Comparison of ENCODE assay signal across 10 mouse cellular contexts in the genomic region with DNA sequence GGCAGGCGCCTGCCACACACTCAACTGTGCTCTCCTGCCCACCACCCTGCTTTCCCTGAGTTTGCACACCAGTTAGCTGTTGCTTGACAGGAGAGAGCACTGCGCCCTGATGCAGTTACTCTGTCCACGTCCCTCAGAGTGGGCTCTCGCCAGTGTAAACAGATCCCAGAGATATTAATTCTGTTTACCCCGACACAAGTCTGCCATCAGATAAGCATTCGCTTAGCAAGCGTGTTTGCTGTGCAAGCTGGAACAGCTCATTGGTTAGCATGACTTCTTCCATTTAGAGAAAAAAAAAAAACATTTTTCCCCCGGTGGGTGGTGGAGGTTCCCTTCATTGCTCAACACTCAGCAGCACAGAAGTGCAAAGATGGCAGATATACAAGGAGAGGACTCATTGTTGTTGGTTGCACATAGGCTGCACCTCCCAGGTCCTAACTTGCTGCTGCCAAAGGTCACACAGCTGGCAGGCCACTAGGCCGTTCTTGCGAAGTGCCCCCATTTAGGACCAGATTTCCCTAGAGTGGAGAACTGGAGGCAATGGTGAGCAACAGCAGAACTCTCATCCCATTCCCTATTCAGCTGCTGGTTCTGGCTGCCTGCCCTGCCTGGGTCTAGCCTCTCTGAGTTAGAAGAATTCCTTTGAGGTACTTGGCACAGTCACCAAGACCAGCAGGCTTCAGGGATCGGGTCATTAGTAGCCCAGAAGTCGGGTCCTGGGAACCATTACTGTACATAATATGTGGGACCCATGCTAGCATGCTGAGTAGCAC. TPM values are rescaled to one million over a fixed set of nuclear protein-coding genes. Genes with fewer than 3 reads are reported as not detected.
DNase-seq lines count a peak whose midpoint lies in the region; ATAC-seq lines count a peak whose summit lies in the region.
"Had no signal": no experiment of that assay in that cellular context is flagged by ENCODE, and none has a peak within 500 bp of the region (broad histone marks: within the 10 kb centered on the region; RNA-seq: fewer than 3 reads in every experiment).

No protein-coding gene starts in this region.

- 43% methylated on average over 12 of the region's 12 CpGs for whole genome bisulfite sequencing in intestine, embryonic 16.5 days
- 41% methylated on average over 12 of the region's 12 CpGs for WGBS in intestine, embryonic 15.5 days
- WGBS in midbrain, embryonic 16.5 days: 84% methylated on average over 12 of the region's 12 CpGs
- WGBS in midbrain, embryonic 15.5 days: 85% methylated on average over 12 of the region's 12 CpGs

- H3K4me2 ChIP-seq in intestine, embryonic 16.5 days (ENCODE audit: low read depth, low read length): no peak overlapping the region
- H3K4me2 ChIP-seq in intestine, embryonic 15.5 days (replicated peaks): no peak overlapping the region
- no peak overlapping the region for H3K4me2 ChIP-seq in midbrain, embryonic 16.5 days (ENCODE audit: low read length)
- no peak overlapping the region for H3K4me2 ChIP-seq in midbrain, embryonic 15.5 days
- H3K4me2 ChIP-seq: limb, embryonic 15.5 days had no signal

- 0 out of 2 replicates have a peak, but pooled peaks have one; percentile 7 for ATAC-seq in intestine, embryonic 16.5 days
- ATAC-seq in intestine, embryonic 15.5 days: no peak
- 0 out of 2 replicates have a peak, but pooled peaks have one; percentile 21 for ATAC-seq in midbrain, embryonic 16.5 days
- no peak for ATAC-seq in midbrain, embryonic 15.5 days (replicated peaks)

- H3K27me3 ChIP-seq in intestine, embryonic 16.5 days (replicated peaks; ENCODE audit: control insufficient read depth, insufficient read depth, low read length): no peaks in the 10 kb centered on the region
- H3K27me3 ChIP-seq in intestine, embryonic 15.5 days (replicated peaks): no peaks in the 10 kb centered on the region
- no peaks in the 10 kb centered on the region for H3K27me3 ChIP-seq in midbrain, embryonic 16.5 days (ENCODE audit: control insufficient read depth, insufficient read depth, low read depth, low read length)
- H3K27me3 ChIP-seq in midbrain, embryonic 15.5 days (replicated peaks): no peaks in the 10 kb centered on the region
- H3K27me3 ChIP-seq: limb, embryonic 15.5 days had no signal

- H3K4me1 ChIP-seq in intestine, embryonic 16.5 days (ENCODE audit: control insufficient read depth, insufficient read depth, low read length): peaks cover 8% of the 10 kb centered on the region; the same call in 1 of the 2 replicates
- peaks cover 3% of the 10 kb centered on the region; the same call in 1 of the 2 replicates for H3K4me1 ChIP-seq in intestine, embryonic 15.5 days (replicated peaks)
- no peaks in the 10 kb centered on the region for H3K4me1 ChIP-seq in midbrain, embryonic 16.5 days (ENCODE audit: control insufficient read depth, insufficient read depth, low read length)
- no peaks in the 10 kb centered on the region for H3K4me1 ChIP-seq in midbrain, embryonic 15.5 days
- H3K4me1 ChIP-seq: limb, embryonic 15.5 days had no signal

- no peak overlapping the region for H3K9ac ChIP-seq in intestine, embryonic 16.5 days (ENCODE audit: low read depth, low read length)
- no peak overlapping the region for H3K9ac ChIP-seq in intestine, embryonic 15.5 days
- no peak overlapping the region for H3K9ac ChIP-seq in midbrain, embryonic 16.5 days (ENCODE audit: low read depth, low read length)
- no peak overlapping the region for H3K9ac ChIP-seq in midbrain, embryonic 15.5 days
- H3K9ac ChIP-seq: limb, embryonic 15.5 days had no signal

- H3K27ac ChIP-seq in intestine, embryonic 16.5 days (ENCODE audit: low read length): peak overlapping the region; percentile 37; the same call in 1 of the 2 replicates
- no peak overlapping the region for H3K27ac ChIP-seq in intestine, embryonic 15.5 days
- H3K27ac ChIP-seq in midbrain, embryonic 16.5 days (ENCODE audit: low read length): no peak overlapping the region
- H3K27ac ChIP-seq in midbrain, embryonic 15.5 days: no peak overlapping the region
- H3K27ac ChIP-seq: embryonic facial prominence, embryonic 10.5 days; limb, embryonic 15.5 days had no signal

- H3K9me3 ChIP-seq in intestine, embryonic 16.5 days (ENCODE audit: control insufficient read depth, low read length): no peaks in the 10 kb centered on the region
- no peaks in the 10 kb centered on the region for H3K9me3 ChIP-seq in intestine, embryonic 15.5 days
- H3K9me3 ChIP-seq in midbrain, embryonic 16.5 days (replicated peaks; ENCODE audit: control insufficient read depth, low read length, poor library complexity, severe bottlenecking): no peaks in the 10 kb centered on the region
- H3K9me3 ChIP-seq in midbrain, embryonic 15.5 days: no peaks in the 10 kb centered on the region
- H3K9me3 ChIP-seq: embryonic facial prominence, embryonic 10.5 days; limb, embryonic 15.5 days had no signal

- H3K4me3 ChIP-seq in intestine, embryonic 16.5 days (ENCODE audit: low read length): no peak overlapping the region
- no peak overlapping the region for H3K4me3 ChIP-seq in intestine, embryonic 15.5 days (replicated peaks)
- H3K4me3 ChIP-seq in midbrain, embryonic 16.5 days (ENCODE audit: low read depth, low read length): no peak overlapping the region
- no peak overlapping the region for H3K4me3 ChIP-seq in midbrain, embryonic 15.5 days
- H3K4me3 ChIP-seq: embryonic facial prominence, embryonic 10.5 days; limb, embryonic 15.5 days had no signal

- H3K36me3 ChIP-seq in intestine, embryonic 16.5 days (ENCODE audit: control insufficient read depth, insufficient read depth, low read length): no peaks in the 10 kb centered on the region
- H3K36me3 ChIP-seq in intestine, embryonic 15.5 days: no peaks in the 10 kb centered on the region
- no peaks in the 10 kb centered on the region for H3K36me3 ChIP-seq in midbrain, embryonic 16.5 days (ENCODE audit: control insufficient read depth, insufficient read depth, low read length)
- no peaks in the 10 kb centered on the region for H3K36me3 ChIP-seq in midbrain, embryonic 15.5 days (replicated peaks)
- H3K36me3 ChIP-seq: embryonic facial prominence, embryonic 10.5 days; limb, embryonic 15.5 days had no signal

- DNase-seq in adrenal gland, adult 2 months: peak; percentile 52
- DNase-seq in adrenal gland, adult 8-10 months: no peak
- DNase-seq in lung, postnatal 4 days: peak; percentile 13 to 66
- no peak for DNase-seq in T-cell, adult 2 months (ENCODE audit: low spot score)

RNA-seq across cellular contexts. Expression of a gene that starts 58.9 kb away (rescaled TPM):
- 10 to 100 TPM; 56.9 to 61.0 TPM for total RNA-seq in adrenal gland, adult 2 months (2021)
- polyA plus RNA-seq in adrenal gland, adult 2 months (2012; rRNA removed): 32.8 and 38.5 TPM in 2 replicates
- 10 to 100 TPM; 38.2 to 68.7 (median 50.9) TPM for total RNA-seq in adrenal gland, adult 8-10 months (2022)
- polyA plus RNA-seq in intestine, embryonic 16.5 days (2015; fragmentation: Nextera tagmentation; extraction: Ambion mirVana): 5.9 and 12.1 TPM in 2 replicates
- 15.9 and 16.7 TPM in 2 replicates for polyA plus RNA-seq in intestine, embryonic 15.5 days (2015; fragmentation: Nextera tagmentation; extraction: Ambion mirVana)
- 15.0 and 15.7 TPM in 2 replicates for polyA plus RNA-seq in midbrain, embryonic 16.5 days (2015; fragmentation: Nextera tagmentation; extraction: Ambion mirVana)
- polyA plus RNA-seq in midbrain, embryonic 15.5 days (2015; fragmentation: Nextera tagmentation; extraction: Ambion mirVana): 12.9 and 13.2 TPM in 2 replicates

Comparison
In these comparisons a context has a peak if more than half of its experiments do, and no peak if none do; other contexts are left out.
1. DNase-seq: peak in adrenal gland, adult 2 months (single experiment) and lung, postnatal 4 days (2 of 2); none in adrenal gland, adult 8-10 months (single experiment) and T-cell, adult 2 months (single experiment).
2. ATAC-seq: peak in intestine, embryonic 16.5 days (single experiment) and midbrain, embryonic 16.5 days (single experiment); none in intestine, embryonic 15.5 days (single experiment) and midbrain, embryonic 15.5 days (single experiment).